Mouse (Mus musculus): ENCODE measurements at regions not wholly inside any gene's neighbourhood (a gene's known extent, or its start where the extent isn't known, plus 50 kb on each side); places are given as distances from the start of the nearest gene placed in this dataset.

DNA sequence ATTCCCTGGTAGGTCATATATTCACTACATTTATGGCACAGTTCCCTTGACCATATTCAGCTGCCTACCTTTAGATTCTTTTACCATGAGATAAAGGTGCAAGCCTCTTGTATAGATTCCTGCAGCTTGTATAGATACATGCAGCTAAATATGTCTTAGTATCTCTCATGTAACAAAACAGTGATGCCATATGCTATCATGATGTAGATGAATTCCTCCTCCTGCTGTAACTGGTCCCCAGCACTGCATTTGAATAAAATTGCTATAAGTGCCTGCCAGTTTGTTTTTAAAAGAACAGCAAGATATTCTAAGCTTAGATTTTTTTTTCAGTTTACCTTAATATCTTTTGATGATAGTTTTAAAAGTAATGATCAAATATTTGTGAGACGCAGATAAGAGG is 138.9 kb upstream of the Tll1 start:
- ATAC-seq (replicated peaks; ENCODE audit: poor library complexity) = no peak

DNA sequence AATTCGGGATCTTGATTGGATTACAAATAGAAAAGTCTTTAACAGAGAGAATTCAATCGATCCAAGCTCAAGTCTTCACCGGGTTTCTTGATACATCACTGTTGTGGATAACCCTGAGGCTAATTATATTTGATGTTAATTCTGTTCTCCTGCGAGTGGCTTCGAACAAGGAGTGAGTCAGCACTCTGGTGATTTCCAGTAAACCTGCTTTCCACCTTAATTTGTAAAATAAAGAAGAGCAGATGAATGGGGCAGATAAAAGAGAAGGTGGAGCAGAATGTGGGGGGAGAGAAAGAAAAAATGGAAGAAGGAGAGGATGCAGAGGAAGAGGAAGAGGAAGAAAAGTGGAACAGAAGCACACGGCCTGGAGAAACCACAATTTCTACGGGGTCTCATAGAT is 137.5 kb upstream of the Tll1 start:
- no peak for ATAC-seq (replicated peaks; ENCODE audit: poor library complexity)

DNA sequence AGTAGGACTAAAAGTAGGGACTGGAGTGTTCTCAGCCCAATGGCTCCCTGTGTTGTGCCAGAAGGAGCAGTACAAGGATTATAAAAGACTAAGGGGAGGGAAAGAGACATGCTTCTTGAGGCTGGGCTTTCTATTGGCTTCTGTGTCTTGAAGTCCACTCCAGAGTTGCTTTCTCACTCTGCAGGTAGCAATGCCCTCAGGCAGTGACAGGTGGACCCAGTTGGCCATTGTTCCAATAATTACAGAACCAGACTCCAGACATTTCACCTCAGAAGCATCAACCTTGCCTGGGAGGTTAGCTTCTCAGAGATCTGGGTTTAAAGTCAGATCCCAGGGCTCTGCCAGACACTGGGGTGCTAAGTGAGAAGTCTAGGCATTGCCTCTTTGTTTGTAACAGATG is 136.3 kb upstream of the Tll1 start:
- ATAC-seq (replicated peaks; ENCODE audit: poor library complexity) = no peak

- ATAC-seq (replicated peaks; ENCODE audit: poor library complexity) = no peak
Observed at GRCm38 (mm10) chr8:64337356-64337755, 131.3 kb upstream of the Tll1 start.

GRCm38 (mm10) chr8:64336546-64336945 is 130.5 kb upstream of the Tll1 start:
- ATAC-seq (replicated peaks; ENCODE audit: poor library complexity) = no peak

DNA sequence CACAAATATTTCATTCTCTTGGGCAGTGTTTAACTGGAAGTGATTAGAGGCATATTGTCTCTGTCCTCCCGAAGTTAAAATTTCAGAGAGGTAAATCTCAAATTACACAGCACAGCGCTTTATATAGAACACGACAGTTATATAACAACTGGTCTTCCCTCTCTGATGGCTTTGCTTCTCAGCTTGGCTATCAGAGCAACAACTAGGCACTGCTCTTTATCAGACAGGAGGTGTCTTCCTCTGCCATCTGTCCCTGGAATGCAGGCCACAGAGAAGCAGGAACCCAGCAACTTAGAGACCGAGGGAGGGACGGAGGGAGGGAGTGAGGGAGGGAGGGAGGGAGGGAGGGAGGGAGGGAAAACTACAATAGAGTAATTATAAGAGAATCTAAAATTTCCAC is 129.4 kb upstream of the Tll1 start:
- no peak for ATAC-seq (replicated peaks; ENCODE audit: poor library complexity)

DNA sequence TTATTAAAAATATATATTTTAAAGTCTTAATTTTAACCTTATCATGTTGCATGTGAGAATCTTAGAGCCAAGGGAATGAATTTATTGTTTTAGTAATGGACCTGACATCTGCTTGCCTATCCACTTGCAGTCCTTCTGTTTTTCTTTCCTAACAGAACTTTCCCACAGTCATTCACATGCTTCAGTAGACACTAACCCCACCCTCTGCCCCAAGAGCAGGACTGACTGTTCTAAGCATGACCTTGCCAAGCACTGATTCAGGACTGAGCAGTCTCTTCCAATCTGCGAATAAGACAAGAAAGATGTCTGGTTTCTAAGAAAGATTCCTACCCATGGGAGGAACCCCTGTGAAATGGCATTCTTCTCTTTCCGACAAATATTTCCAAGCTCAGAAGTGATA is 117.9 kb upstream of the Tll1 start:
- ATAC-seq (replicated peaks; ENCODE audit: poor library complexity) = no peak

GRCm38 (mm10) chr8:64320343-64320742 is 114.3 kb upstream of the Tll1 start:
- ATAC-seq (replicated peaks; ENCODE audit: poor library complexity) = no peak

- no peak for ATAC-seq (replicated peaks; ENCODE audit: poor library complexity)
Observed at GRCm38 (mm10) chr8:64319220-64319820, 113.2 kb upstream of the Tll1 start.

- ATAC-seq (replicated peaks; ENCODE audit: poor library complexity) = no peak
Observed at GRCm38 (mm10) chr8:64318524-64319219, 112.6 kb upstream of the Tll1 start.

GRCm38 (mm10) chr8:64317815-64318214 is 111.7 kb upstream of the Tll1 start:
- ATAC-seq (replicated peaks; ENCODE audit: poor library complexity) = no peak

DNA sequence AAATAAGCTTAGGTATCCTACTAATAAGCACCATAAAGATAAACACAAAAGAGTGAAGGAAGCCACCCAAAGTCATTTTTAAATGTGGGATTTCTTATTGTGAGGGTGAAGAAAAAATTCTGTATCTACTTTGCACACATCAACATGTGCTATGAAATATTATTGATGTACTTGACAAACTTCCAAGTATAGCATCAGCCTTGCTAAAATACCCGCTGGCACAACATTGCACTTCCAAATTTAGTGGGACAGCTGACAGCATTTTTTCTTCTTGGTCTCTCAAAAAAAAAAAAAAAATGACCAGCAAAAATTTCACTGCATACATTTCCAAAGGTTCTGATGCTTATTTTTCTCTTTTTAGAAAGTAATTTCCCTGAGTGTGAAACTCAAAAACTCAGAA is 101.9 kb upstream of the Tll1 start:
- no peak for ATAC-seq (replicated peaks; ENCODE audit: poor library complexity)

- no peak for ATAC-seq (replicated peaks; ENCODE audit: poor library complexity)
Observed at GRCm38 (mm10) chr8:64282806-64283205, 76.7 kb upstream of the Tll1 start.

GRCm38 (mm10) chr8:64281598-64281997 is 75.5 kb upstream of the Tll1 start:
- no peak for ATAC-seq (replicated peaks; ENCODE audit: poor library complexity)

GRCm38 (mm10) chr8:64280391-64280790 is 74.3 kb upstream of the Tll1 start:
- ATAC-seq (replicated peaks; ENCODE audit: poor library complexity) = no peak

DNA sequence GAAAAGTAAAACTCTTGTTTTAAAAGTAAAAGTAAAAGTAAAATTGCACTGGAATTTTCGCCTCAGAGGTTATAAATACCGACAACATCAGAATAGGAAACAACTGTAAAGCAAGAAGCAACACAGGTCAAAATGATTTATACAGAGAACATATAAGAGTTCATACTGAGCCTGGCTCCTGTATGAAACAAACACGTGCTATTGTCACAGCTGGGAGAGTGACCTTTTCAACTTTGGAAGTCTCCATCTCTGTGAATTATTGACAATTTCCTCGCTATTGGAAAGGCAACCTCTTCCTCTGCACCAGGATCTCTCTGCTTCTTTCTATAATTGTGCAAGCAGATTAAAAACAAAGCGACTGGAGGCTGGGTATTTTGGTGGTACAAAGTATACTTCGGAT is 70.0 kb upstream of the Tll1 start:
- ATAC-seq (replicated peaks; ENCODE audit: poor library complexity) = no peak

DNA sequence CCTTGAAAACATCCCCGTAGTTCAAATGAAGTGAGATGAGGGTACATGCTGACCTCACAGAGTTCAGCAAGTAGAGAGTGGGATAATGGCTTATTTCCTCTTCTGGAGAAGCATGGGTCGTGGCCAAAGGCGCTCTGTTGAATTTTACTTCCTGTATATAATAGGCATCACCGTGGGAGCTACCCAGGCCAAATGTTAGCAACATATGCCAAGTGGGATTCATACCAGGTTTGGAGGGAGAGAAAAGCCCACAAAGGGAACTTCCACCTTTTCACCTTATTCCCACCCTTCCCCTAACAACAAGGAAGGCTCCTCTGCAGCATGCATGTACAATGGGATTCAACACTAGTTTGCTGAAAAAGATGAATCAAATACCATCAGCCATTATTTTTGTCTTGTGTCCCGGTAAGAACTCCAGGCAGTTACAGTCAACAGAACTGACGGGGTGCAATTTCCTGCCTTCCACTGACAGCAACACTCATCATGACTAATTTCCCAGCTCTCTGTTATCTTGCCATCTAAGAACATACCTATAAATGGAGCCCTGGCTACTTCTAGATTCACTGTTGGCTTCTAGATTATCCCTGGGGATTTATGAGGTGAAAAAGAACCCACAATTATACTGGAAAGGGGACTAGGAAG is 59.4 kb upstream of the Tll1 start:
- no peak for ATAC-seq (replicated peaks; ENCODE audit: poor library complexity)

All from megakaryocyte progenitor cell, adult 5-6 weeks (primary cell).